Mouse (Mus musculus) heart, adult 2 months (tissue): ENCODE measurements around the gene Bhmt2. TPM values are rescaled to one million over a fixed set of nuclear protein-coding genes. Genes with fewer than 3 reads are reported as not detected.
A peak's percentile ranks its signal among the peaks of the same experiment; 100 is the strongest.

ENCODE experiments used
- DNase-seq, 2 experiments: peaks; one replicate each; pipeline ENCODE4 v3.0.0; 2021
- H3K27ac ChIP-seq: fragments of 200-600 bp; 2 replicates; pipeline ENCODE4 v1.8.1; 2022
- H3K27me3 ChIP-seq: fragments of 200-500 bp; 2 replicates; pipeline ENCODE4 v1.6.1; 2012; ENCODE audit warnings: mild to moderate bottlenecking, low read length, inconsistent platforms, mixed read lengths; ENCODE audit not compliant: control insufficient read depth, insufficient read depth
- H3K36me3 ChIP-seq: fragments of 200-500 bp; 2 replicates; pipeline ENCODE4 v1.6.1; 2012; ENCODE audit warnings: low read length, inconsistent platforms; ENCODE audit not compliant: control insufficient read depth, insufficient read depth
- H3K4me1 ChIP-seq: fragments of 200-500 bp; 2 replicates; pipeline ENCODE4 v1.6.1; 2011; ENCODE audit warnings: low read length; ENCODE audit not compliant: control insufficient read depth, insufficient read depth
- H3K4me3 ChIP-seq: fragments of 200-600 bp; 2 replicates; pipeline ENCODE4 v1.8.1; 2022
- H3K79me2 ChIP-seq: fragments of 200-500 bp; replicated peaks from 2 replicates; pipeline ENCODE4 v1.6.1; 2012; ENCODE audit warnings: mild to moderate bottlenecking, inconsistent platforms, low read length, moderate library complexity, mixed read lengths; ENCODE audit not compliant: control insufficient read depth, insufficient read depth
- H3K9ac ChIP-seq: fragments of 200-500 bp; 2 replicates; pipeline ENCODE4 v1.6.1; 2012; ENCODE audit warnings: low read depth, mild to moderate bottlenecking, control low read depth, inconsistent platforms, low read length, mixed read lengths
- CTCF ChIP-seq: fragments of 200-600 bp; IDR thresholded peaks from 2 replicates; pipeline ENCODE4 v1.8.1; 2022; ENCODE audit warnings: antibody characterized with exemption, mild to moderate bottlenecking, moderate library complexity
- EP300 ChIP-seq: fragments of 200-500 bp; IDR thresholded peaks from 2 replicates; pipeline ENCODE4 v1.6.1; 2011; ENCODE audit warnings: low read depth, low read length, control low read depth; ENCODE audit not compliant: insufficient read depth
- POLR2A ChIP-seq: fragments of 200-500 bp; IDR thresholded peaks from 2 replicates; pipeline ENCODE4 v1.6.1; 2011; ENCODE audit warnings: mild to moderate bottlenecking, low read depth, low read length, control low read depth; ENCODE audit not compliant: insufficient read depth
- WGBS: fragments of 180-500 bp; shearing (Covaris S2); methylation state at CpG from one replicate; pipeline ENCODE4 v1.1.7; 2018; 5-methylcytosine and 5-hydroxymethylcytosine counted together
- intact Hi-C: fragments of 180-260 bp; cut with DNase I; formaldehyde crosslinking; loops from one replicate; pipeline ENCODE4 v1.15.1; 2025
- polyA plus RNA-seq: library from polyadenylated mRNA; depleted of rRNA; stranded (reverse); fragments of >200 nt; gene quantifications from 2 replicates; pipeline ENCODE4 v1.2.3, GENCODE M21; 2012
- total RNA-seq, 2 experiments: library from RNA; stranded (reverse); gene quantifications; 2 replicates each; pipeline ENCODE4 v1.2.3; 2021

Gene Bhmt2
- total and polyA plus RNA-seq, 3 experiments, result not detected

DNA sequence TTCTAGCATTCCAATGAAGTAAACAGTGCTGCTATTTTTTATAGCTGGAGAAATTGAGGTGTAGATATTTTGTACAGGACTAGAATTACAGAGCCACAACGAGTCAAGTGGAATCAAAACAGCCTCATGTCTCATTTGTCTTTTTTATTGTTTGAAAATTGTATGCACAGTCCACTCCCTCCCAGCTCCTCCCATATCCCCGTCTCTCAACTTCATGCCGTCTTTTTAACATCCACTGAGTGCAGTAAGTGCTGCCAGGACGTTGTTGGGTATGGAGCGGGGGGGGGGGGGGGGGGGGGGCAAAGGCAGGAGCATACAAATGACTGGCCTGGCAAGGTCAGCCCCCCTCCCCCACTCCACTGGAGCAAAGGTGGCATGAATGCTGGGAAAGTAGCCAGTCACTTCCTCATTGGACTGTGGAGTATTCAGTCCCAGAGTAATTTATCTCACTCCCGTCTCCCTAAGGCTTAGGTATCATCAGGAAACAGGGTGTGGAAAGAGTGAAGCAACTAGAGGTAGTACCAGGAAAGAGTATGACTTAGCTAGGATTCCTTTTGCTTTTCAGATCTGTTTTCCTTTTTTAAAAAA, 59.6 kb downstream of the Bhmt2 start:
- no peaks in the 10 kb centered on the region for H3K27me3 ChIP-seq
- H3K9ac ChIP-seq, result no peak overlapping the region
- WGBS, result 10% methylated on average over 6 of the region's 6 CpGs
- no peaks in the 10 kb centered on the region for H3K79me2 ChIP-seq
- DNase-seq, result peak; percentile 37 to 46
- no peaks in the 10 kb centered on the region for H3K4me1 ChIP-seq
- H3K36me3 ChIP-seq, result no peaks in the 10 kb centered on the region
- H3K27ac ChIP-seq, result peak overlapping the region; percentile 42
- TF ChIP-seq EP300 (no peak), CTCF (no peak), POLR2A (no peak)
- H3K4me3 ChIP-seq, result no peak overlapping the region
- intact Hi-C loops, result loop anchor here (5.0 to 10.0 kb wide), 6 partner anchors 103 to 860 kb away; no protein-coding TSS in a partner anchor

DNA sequence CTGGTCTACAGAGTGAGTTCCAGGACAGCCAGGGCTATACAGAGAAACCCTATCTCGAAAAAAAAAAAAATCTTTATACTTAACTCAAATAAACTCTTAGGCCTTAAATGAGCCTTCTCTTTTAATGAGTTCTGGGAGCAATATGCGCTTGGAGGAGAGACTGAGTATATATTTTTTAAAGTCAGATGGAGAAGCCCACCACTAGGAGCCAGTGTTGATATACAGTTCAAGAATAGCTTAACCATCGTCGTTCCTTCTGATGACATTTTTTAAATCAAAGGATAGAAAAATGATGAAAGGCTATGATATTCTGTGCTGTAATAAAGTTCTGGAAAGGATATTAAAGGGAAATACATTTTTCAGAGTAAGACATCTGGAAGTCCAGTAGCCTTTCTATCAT, 60.3 kb downstream of the Bhmt2 start:
- H3K79me2 ChIP-seq, result no peaks in the 10 kb centered on the region
- H3K4me3 ChIP-seq, result no peak overlapping the region
- H3K36me3 ChIP-seq, result no peaks in the 10 kb centered on the region
- no peak overlapping the region for H3K9ac ChIP-seq
- no peak overlapping the region for H3K27ac ChIP-seq
- intact Hi-C loops, result loop anchor here (5.0 to 10.0 kb wide), 6 partner anchors 104 to 859 kb away; no protein-coding TSS in a partner anchor
- TF ChIP-seq POLR2A, result no peak
- 0 out of 2 replicates have a peak, but pooled peaks have one; percentile 15 for TF ChIP-seq CTCF
- no peaks in the 10 kb centered on the region for H3K27me3 ChIP-seq
- no peaks in the 10 kb centered on the region for H3K4me1 ChIP-seq
- DNase-seq, result no peak
- WGBS, result 58% methylated on average over 4 of the region's 4 CpGs

DNA sequence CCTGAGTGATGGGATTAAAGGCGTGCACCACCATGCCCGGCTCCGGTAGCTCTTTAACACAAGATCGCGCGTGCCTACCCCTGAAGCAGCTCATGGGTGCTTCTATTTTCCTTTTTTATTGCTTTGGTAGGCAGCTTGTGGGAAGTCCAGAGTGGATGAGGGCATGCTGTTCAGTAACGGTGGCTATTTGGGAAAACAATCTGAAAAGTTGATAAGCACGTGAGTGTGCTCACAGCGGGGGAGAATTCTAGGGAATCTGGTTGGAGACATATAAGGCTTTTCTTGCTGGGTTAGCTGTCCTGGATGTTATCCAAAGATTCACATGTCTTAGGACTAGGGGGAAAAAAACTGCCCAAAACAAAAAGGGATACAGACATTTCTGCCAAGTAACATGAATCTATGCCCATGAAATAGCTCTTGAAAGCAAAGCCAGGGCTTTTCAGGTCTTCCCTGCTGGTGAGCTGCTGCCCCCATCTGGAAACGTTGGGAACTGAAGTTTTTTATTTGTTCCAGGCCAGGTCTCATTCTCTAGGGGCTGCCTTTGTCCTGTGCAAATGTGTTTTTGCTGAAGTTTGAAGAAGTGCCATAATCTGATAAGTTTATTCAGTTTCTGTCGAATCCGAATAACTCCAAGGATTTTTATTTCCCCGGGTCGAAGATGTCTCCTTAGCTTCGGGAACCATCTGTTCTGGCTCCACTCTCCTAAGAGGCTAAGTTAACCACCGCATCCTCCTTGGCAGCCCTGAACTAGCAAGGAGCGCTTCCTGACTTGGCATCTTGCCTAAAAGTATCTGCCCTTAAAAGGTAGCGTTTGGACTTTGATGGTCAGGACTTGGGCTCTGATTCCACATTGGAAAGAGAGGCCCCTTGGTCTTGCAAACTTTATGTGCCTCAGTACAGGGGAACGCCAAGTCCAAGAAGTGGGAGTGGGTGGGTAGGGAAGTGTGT, 61.2 kb downstream of the Bhmt2 start:
- H3K4me3 ChIP-seq, result no peak overlapping the region
- no peaks in the 10 kb centered on the region for H3K79me2 ChIP-seq
- H3K27me3 ChIP-seq, result no peaks in the 10 kb centered on the region
- H3K36me3 ChIP-seq, result no peaks in the 10 kb centered on the region
- H3K9ac ChIP-seq, result no peak overlapping the region
- peak overlapping the region; percentile 38; the same call in 1 of the 2 replicates for H3K27ac ChIP-seq
- DNase-seq, result peak; percentile 61 to 71
- peak; percentile 63; the same call in 1 of the 2 replicates for TF ChIP-seq EP300
- peak; percentile 97 for TF ChIP-seq CTCF
- TF ChIP-seq POLR2A, result no peak
- 39% methylated on average over 19 of the region's 19 CpGs for WGBS
- no peaks in the 10 kb centered on the region for H3K4me1 ChIP-seq
- intact Hi-C loops, result loop anchor here (5.0 to 10.0 kb wide), 6 partner anchors 104 to 858 kb away; no protein-coding TSS in a partner anchor

DNA sequence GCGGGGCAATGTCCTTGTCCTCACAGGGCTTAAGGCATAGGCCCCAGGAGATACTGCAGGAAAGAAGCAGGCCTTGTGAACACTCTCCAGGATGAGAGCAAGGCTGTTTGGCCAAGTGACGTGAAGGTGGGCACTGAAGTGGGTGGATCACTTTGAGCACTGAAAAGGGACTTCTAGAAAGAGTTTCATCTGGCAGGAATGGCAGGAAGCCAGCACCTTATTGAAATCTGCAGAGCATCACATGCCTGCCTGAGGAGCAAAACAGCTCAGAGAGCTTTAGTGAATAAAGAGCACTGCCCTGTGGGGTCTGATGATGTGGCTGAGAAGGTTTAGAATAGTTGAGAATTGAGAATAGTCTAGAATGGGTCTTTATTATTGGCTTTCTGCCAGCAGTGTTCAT, 65.6 kb downstream of the Bhmt2 start:
- TF ChIP-seq POLR2A, result no peak
- TF ChIP-seq CTCF, result no peak
- TF ChIP-seq EP300, result no peak
- Histone ChIP-seq H3K27ac (no peak overlapping the region), H3K79me2 (no peaks in the 10 kb centered on the region), H3K4me1 (no peaks in the 10 kb centered on the region), H3K9ac (no peak overlapping the region), H3K4me3 (no peak overlapping the region), H3K27me3 (no peaks in the 10 kb centered on the region), H3K36me3 (no peaks in the 10 kb centered on the region)
- WGBS, result 81% methylated on average over 2 of the region's 2 CpGs
- DNase-seq, result no peak
- intact Hi-C loops, result no loop called here

GRCm38 (mm10) chr13:93607701-93608100, 66.4 kb downstream of the Bhmt2 start:
- Histone ChIP-seq H3K79me2 (no peaks in the 10 kb centered on the region), H3K4me3 (no peak overlapping the region), H3K27me3 (no peaks in the 10 kb centered on the region), H3K27ac (no peak overlapping the region), H3K9ac (no peak overlapping the region), H3K4me1 (no peaks in the 10 kb centered on the region), H3K36me3 (no peaks in the 10 kb centered on the region)
- WGBS, result 88% methylated on average over 3 of the region's 3 CpGs
- intact Hi-C loops, result no loop called here
- TF ChIP-seq POLR2A (no peak), CTCF (no peak), EP300 (no peak)
- no peak for DNase-seq
